Mouse (Mus musculus): ENCODE results near the gene Crybg1. TPM values are rescaled to one million over a fixed set of nuclear protein-coding genes. Genes with fewer than 3 reads are reported as not detected.

Crybg1 gene
- total RNA-seq, 2 experiments from 2014 or later, result 1.8 to 2.1 TPM

- intact Hi-C loops (cut with DNase I), result no loop called here
- no peak for DNase-seq
Measured at GRCm38 (mm10) chr10:44008808-44009207, 139.8 kb downstream of the Crybg1 start.

DNA sequence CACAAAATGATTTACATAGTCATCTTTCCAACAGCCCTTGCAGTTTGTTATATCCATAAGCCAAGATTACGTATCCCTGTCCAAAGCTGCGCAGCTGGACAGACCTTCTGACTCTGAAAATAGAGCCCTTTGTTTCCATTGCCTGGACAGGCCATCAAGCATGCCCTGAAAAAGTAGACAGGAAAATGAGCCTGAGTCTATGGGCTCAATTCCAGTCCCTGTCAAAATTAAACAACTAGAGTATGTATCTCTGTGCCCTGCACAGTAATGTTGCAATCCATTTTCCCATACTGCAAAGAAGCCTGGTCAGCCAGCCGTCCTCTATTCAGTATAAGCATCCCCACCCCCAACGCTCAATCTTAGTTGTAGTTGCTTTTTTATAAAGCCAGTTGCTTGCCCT, 141.8 kb downstream of the Crybg1 start:
- no peak for DNase-seq
- intact Hi-C loops (cut with DNase I), result no loop called here

GRCm38 (mm10) chr10:44005677-44006641, 142.7 kb downstream of the Crybg1 start:
- intact Hi-C loops (cut with DNase I), result no loop called here
- peak; percentile 10 to 26 for DNase-seq

- DNase-seq, result peak; percentile 51 to 52
- intact Hi-C loops (cut with DNase I), result no loop called here
Measured at GRCm38 (mm10) chr10:44004221-44004751, 144.4 kb downstream of the Crybg1 start.

DNA sequence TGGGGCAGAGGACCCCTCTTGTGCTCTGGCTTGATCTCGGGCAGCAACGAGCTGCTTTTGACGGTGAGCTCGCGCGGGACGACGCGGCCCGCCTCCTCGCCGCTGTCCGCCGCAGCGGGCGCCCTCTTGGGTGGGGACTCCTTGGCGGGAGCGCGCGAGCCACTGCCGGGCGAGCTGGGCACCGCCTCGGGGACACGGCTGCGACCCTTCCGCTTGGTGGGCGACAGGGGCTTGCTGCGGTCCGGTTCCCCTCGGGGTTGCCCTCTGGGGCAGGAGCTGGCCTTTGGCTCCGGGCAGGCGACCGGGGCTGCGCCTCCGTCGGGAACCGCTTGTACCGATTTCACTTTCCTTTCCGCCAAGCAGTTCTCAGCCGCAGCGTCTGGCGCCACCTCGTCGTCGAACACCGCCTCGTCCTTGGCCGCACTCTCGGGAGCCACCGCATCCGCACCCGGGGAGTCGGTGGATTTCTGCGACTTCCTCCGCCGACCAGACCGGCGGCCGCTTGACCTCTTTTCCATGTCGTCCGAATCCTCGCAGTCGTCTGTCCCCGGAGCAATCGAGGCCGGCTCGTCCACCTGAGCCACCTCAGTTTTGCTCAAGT, 145.0 kb downstream of the Crybg1 start:
- intact Hi-C loops (cut with DNase I), result loop anchor here (2.0 kb wide), 2 partner anchors 49 to 67 kb away; no protein-coding TSS in a partner anchor
- DNase-seq, result peak; percentile 71 to 75

- intact Hi-C loops (cut with DNase I), result loop anchor here (1.0 to 2.0 kb wide), 3 partner anchors 48 to 174 kb away; no protein-coding TSS in a partner anchor
- DNase-seq, result no peak
Measured at GRCm38 (mm10) chr10:44002995-44003524, 145.6 kb downstream of the Crybg1 start.

DNA sequence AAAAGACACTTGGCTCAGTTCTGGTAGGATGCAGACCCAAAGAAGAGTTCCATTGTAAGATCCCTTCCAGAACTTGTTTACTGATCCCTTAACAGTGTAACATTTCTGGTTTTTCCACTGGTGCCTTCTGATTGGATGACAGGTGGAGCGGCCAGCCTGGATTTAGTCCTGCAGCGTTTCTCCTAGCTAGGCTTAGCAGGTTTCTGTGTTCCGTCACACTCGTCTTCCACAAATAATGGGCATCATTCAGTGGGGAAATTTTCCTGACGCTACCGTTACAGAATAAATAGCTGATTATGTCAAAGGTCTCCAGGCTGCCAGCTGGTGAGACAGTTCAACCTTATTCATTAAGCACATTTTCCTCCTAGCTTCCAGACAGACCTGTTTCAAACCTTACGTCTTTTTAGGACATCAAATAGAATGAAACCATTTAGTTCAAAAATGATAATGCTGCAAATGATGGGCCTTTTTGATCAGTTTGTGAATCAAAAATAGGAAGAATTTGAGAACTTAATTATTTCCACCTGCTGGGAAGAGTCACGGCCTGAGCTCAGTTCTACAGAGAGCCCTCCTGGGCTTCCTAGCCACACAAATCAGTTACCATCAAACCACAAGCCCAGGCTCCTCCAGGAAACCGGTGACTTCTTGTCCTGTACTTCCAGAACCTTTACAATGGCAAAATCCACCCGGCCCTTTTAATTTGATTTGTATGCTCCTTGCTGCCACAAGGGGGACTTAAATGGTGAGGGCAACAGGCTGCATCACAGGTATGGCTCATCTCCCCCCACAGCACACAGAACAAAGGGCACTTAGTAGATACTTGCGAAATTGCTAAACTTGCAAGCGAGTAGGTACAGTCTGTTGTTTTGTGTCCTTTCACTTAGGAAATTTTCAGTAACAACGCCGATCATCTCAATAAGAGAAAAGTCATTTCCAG, 146.4 kb downstream of the Crybg1 start:
- intact Hi-C loops (cut with DNase I), result loop anchor here (1.0 to 2.0 kb wide), 3 partner anchors 47 to 175 kb away; no protein-coding TSS in a partner anchor

DNA sequence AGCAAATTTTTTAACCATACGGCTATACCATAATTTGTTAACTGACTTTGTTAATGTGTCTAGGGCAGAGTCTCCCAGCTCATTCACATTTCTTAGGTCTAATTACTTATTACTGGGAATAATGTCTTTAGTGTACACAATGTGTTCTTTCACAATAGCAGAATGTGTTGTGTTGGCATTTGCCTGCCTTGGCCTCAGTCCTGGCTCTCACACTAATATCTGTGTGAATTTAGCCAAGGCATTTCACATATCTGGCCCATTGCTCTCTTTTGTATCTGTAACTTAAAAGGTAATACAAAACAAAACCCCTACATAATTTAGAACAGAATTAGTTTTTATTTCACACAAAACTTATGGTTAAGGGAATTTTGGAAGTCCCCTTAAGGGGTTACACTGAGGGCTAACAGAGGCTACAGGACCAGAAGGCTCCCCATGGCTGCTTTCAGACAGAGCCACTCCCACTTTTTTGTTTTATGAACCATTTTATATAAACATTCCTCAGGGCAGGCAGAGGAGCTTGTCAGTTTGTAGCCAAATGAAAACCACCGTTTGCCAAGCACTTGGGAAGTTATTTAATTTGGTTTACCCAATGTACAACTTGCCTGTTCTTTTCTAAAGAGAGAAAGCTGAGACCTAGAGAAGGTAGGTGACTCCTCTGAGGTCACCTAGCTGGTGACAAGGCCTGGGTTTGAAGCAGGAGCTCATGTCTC, 148.3 kb downstream of the Crybg1 start:
- intact Hi-C loops (cut with DNase I), result no loop called here
- no peak for DNase-seq

More for the DNA sequence above, 146.4 kb downstream of the Crybg1 start:
- DNase-seq, result peak; percentile 14 to 33

- intact Hi-C loops (cut with DNase I), result no loop called here
- no peak for DNase-seq
Measured at GRCm38 (mm10) chr10:43998503-43999082, 150.1 kb downstream of the Crybg1 start.

DNA sequence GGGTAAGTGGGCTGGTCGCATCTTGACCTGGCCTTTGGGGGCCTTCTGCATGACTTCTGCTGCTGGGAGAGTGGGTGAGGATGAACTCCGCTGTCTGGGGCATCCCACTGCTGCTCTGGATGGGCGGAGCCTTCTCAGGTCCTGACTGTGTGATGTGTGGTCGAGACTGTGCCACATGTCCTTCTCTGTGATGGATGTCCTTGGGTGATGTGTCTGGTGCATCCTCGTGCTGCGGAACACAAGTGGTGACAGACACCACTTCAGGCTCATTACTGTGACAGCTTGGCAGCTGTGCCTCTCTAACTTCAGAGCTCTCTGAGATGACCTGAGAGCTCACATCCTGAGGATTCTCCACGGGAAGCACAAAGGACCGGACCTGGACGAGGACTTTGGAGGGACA, 150.6 kb downstream of the Crybg1 start:
- intact Hi-C loops (cut with DNase I), result no loop called here
- DNase-seq, result no peak

DNA sequence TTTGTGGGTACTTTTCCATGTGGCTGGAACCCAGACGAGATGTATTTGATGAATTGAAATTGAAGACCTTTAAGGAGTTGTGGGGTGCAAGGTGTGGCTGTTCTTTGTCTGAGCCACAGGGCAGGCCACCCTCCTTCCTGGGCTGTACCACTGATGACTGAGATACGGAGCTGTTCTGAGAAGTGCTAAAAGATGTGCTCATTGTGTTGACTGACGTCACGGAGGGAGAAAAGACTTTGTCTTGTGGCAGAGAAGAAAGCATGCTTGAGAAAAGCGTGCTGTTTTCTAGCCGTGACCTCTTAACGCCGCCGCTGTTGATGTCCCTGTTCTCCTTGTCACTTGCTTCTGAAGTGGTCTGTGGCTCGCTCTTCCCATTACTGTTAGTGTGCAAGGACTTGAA, 151.4 kb downstream of the Crybg1 start:
- no peak for DNase-seq
- intact Hi-C loops (cut with DNase I), result no loop called here

- intact Hi-C loops (cut with DNase I), result no loop called here
- peak in 1 of 2 experiments; percentile 12 for DNase-seq
Measured at GRCm38 (mm10) chr10:43995858-43996650, 152.6 kb downstream of the Crybg1 start.

GRCm38 (mm10) chr10:43993198-43993597, 155.5 kb downstream of the Crybg1 start:
- peak; percentile 19 to 43 for DNase-seq
- intact Hi-C loops (cut with DNase I), result no loop called here

DNA sequence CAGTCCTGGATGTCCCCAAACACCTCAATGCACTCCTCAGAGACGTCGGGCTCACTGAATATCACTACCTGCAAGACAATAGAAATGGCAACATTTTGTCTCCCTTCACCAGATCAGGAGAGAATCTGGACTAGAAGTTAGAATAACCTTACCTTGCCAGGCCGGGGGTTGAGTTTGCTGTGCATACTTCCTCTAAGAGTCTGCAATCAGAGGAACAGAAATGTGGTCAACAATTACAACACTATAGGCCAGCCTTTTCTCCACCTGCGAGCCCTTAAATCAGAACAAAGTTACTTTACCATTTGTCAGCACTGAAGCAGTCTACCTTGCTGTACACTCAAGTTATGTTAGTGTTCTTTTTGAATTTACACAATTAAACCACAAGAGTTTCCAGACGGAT, 156.1 kb downstream of the Crybg1 start:
- DNase-seq, result no peak
- intact Hi-C loops (cut with DNase I), result no loop called here

DNA sequence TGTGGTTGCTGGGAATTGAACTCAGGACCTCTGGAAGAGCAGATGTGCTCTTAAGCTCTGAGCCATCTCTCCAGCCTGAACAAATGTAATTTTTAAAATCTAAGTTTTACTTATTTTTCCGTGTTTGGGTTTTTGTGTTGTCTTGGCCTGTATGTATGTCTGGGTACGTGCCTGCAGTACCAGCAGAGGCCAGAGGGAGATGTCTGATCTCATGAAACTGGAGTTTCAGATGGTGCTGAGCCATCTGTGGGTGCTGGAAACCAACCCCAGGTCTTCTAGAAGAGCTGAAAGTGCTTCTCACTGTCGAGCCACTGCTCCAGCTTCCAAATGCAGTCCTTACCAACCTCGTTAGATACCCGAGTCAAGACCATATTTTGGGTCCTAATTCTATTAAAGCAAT, 157.4 kb downstream of the Crybg1 start:
- no peak for DNase-seq
- intact Hi-C loops (cut with DNase I), result no loop called here

DNA sequence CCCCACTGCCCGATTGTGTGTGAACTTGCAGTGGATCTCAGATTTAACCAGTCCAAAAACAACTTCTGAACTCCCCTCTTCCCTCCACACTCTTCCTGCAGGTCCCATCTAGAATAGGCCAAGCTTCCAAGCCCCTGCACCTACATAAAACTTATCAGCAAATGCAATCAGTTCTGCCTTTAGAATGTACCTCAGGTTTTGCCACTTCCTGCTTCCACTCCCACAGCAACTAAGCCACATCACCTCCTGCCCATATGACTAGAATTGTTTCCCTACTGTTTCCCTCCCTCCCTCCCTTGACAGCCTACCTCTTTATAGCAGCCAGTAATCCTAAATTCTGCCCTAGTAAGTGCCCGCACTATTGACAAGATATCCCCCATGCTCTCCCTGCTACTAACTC, 164.8 kb downstream of the Crybg1 start:
- intact Hi-C loops (cut with DNase I), result no loop called here
- no peak for DNase-seq

DNA sequence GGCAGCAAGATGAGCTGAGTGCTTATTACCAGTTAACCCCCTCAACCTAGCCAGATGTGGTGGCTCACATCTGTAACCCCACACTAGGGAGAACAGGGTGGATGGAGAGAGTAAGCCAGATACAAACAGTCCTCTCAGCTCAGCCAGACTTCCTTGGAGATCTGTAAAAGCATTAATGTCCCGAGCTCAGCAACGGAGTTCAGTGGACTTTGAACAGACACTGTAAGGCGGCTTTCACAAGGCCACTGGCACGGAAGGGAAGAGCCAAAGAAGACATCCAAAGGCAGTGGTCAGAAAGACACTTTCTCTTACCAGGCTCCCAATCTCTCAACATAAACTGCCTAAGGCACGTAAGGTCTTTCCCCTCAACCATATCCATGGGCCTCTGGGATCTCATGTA, 165.4 kb downstream of the Crybg1 start:
- no peak for DNase-seq
- intact Hi-C loops (cut with DNase I), result no loop called here

DNA sequence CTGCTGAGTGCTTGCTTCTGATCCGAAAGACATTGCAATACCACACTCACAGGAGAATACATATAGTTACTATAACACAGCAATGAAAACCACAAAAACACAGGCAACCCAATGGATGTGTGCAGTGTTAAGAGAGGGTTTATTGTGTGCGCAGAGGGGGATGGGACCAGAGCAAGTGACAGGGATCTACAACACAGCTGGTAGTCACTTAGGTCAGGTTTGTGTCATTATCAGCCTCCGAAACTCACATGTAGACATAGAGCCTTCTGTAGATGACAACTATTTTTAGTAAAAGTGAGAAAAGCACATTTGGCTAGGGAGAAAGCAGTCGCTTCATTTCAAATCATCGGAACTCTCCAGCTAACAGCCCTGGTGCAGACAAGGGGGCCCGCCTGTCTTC, 166.2 kb downstream of the Crybg1 start:
- intact Hi-C loops (cut with DNase I), result no loop called here
- DNase-seq, result no peak

Measured in heart, postnatal 10 days (tissue).